Mouse (Mus musculus) yolk sac, embryonic 10.5 days (tissue): Measurements from ENCODE around the gene Ccdc85c.

ENCODE experiments used
- DNase-seq: peaks from one replicate; pipeline ENCODE4 v3.0.0-alpha.2; 2017; ENCODE audit warnings: low spot score

Ccdc85c gene

DNA sequence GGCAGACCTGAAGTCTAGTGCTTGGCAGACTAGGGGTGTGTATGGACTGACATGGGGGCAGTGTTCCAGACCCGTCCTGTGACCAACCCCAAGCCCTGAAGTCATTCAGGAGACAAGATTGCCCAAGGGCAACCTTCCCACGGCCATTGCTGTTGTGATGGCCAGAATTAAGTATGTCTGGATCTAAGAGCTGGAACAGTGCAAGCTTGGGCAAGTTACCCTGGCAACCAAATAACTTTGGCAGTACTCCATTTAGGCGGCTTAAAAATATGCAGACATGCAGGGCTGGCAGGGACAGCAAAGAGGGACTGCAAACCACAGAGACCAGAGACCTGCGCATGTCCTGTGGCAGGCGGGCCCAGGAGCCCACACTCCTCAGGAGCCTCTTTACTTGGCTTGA lies 35.8 kb downstream of the Ccdc85c start:
- DNase-seq, result no peak

DNA sequence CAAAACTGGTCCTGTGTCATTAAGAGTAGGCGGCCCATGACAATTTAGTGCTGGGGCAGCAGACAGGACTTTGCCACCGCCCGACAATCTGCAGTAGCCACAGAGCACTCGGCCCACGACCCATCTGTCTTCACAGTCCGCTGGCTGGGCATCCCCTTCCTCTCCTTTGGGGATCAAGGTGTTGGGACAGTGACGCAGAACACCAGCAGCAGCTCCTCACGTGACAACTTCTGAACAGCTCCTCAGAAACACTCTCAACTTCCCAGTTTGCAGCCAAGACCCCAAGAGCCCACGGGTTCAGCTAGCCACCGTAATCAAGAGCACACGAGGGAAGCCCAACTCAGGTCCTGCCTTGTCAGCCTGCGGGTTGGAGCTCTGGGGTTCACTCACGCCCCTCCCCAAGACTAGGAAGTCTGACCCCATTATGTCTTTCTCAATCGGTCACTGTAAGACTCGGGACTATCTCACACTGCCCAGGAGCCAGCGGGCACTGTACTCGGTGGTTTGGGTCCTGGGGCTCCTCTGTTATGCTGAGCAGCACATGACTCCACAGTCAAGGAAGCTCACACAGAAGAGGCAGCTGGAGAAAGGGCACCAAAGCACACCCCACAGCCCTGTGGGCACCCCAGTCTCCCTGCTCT lies 36.7 kb downstream of the Ccdc85c start:
- DNase-seq, result no peak

DNA sequence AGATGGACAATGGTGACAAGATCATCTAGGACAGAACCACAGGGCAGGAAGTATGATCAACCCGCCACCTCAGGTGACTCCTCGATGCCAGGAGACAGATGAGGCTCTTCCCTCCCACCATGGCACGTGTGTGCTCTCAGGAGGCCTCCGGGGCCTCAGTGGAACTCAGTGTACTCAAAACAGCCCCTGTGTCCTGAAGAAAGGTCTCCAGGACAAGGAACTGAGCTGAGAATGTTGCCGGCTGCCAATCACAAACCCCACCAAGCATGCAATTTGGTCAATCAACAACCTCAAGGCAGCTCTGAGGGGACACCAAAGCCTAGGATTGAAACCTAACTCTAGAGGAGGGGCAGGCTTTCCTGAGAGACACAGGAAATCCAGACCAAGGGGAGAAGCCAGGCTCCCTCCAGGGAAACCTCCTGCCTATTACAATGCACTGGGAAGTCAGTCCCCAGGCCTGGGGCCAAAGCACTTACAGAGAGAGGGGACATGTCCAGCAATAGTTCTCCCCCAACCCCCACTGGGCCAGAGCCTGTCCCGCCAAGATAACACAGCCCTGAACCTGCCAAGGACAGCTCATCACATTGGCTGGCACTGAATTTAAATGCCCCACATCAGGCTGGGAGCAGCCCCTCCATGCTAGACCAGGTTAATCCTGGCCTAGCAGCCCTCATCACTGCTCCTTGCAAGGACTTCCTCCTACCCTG lies 37.8 kb downstream of the Ccdc85c start:
- no peak for DNase-seq

DNA sequence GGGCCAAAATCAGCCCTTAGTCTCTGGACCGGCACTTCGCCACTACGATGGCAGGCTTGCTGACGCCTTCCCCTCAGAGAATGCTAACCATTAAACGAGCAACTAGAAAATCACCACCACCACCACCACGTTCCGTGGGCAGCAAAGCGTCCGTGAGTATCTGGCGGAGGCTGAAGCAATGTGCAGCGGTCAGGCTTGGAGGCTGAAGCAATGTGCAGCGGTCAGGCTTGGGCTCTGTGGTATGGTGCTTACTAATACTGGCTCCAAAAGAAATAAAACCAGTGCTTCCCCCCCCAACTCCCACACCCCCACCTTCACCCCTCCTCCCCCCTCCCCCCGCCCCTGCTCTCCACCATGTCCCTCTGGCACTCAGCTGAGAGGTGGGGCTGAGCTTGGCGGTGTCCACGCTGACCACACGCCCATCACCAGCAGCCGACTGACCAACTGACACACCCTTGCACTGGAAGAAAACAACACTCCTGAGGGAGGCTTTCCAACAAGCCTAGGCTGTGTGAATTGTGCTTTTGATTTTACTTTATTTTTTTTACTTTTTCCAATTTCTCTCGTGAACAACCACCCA lies 39.2 kb downstream of the Ccdc85c start:
- no peak for DNase-seq

DNA sequence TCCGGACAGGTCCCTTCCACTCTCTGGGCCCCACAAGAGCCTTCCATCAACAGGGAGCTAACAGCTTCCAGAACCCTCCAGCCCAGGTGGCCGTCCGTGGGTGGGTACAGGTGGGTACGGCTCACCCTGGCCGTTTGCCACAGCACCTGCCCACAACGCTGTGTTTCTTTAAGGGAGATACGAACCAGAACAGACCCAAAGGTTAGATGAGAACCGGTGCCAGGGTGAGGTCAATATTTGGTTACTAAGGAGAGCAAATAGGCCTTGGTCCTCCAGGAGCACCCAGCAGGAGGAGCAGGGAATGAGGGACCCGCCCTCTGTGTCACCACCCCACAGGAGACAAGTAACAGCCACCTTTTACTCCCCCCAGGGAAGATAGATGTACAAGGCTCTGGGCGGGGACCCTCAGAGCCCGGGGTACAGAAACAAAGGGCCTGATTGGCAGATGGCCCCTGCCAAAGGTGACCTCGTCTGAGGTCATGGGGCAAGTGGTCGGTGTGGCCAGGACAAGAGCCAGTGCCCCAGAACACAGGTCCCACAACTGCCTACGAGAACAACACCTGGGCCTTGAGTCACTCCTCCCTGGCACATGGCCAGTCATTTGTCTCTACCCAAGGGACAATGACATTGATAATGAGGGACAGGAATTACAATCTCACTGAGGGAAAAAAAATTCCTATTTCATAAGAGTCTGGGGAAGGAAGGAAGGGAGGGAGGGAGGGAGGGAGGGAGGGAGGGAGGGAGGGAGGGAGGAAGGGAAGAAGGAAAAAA lies 40.2 kb downstream of the Ccdc85c start:
- DNase-seq, result no peak

DNA sequence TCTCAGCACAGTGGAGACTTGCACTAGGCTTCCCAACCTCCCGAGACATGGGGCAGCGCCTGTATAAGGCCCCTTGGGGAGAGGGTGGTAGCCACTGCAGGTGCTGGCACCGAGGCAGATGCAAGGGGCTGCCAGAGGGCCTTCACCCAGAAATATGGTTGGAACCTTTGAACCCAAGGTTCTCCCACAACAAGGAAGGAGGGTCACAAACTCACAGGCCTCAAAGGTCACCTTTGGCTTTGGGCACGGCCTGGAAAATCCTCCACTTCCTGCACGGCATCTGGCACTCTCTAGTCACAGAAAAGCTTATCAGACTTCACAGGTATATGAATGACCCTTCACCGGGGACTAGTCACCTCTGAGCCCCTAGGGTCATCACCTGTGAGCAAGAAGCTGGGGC lies 41.5 kb downstream of the Ccdc85c start:
- no peak for DNase-seq

DNA sequence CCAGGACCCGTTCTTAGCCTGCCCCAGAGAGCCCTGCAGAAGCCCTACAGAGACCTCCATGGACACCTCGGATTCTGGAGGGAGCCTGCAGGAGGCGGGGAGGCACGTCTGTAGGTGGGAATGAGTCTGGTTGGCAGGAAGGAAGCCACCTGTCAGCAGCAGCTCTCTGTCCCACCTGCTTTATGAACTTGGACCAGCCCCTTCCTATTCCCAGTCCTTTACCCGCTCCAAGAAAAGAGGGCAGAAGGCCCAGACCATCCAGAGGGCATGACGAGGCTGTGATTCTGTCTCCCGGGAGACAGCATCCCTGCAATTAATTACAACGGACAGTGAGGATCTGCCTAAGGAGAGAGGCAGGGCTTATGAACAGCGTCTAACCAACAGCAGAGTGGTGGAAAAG lies 43.3 kb downstream of the Ccdc85c start:
- no peak for DNase-seq

DNA sequence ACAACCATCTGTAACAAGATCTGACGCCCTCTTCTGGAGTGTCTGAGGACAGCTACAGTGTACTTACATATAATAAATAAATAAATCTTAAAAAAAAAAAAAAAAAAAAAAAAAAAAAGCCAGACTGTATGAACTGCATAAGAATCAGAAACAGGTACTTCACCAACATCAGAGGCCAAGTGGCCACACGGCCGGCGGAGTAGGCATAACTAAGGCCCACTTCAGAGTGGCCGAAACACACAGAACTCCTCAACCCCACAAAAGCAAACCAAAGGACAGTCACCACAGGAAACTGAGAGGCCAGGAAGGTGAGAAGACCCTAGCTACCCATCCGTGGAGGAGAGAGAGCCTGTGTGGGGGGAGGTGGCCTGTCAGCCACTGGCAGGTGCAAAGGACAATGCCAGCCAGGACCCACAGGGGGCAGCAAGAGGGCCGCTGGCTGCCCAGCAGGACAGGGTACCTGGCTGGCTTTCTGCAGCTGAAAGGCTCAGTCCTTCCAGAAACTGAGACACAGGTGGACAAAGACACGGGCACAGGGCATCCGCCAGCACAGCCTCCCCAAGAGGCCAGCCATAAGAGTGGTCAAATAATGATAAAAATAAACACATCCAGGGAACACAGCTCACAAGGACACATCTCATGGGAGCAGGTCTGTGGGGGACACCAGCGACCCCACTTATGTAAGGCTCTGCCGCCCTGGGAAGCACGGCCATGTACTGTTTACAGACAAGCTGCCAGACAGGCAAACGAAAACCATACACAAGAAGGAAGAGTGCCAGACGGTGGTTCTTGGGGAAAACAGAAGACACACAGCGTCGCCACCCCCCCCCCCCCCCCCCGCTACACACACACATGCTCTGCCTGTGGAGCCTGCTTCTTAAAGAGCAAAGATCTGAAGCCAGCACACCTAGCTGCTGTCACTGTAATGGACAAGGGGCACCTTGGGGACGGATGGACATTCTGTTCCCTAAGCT lies 44.1 kb downstream of the Ccdc85c start:
- DNase-seq, result no peak

DNA sequence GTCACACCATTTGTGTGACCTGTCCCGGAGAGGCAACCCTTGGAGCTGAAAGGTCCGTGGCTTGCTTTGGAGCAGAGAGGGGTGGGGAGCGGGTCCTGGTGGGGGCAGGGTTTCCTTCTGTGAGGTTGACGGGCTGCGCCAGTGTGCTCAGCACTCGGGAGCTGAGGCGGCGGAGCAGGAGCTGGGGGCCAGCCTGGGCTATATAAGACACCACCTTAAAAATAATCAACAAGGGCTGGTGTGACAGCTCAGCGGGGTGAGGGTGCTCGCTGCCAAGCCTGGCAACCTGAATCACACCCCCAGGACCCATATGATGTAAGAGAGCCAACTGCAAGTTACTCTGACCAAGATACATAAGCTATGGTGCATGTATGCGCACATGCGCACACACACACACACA lies 45.1 kb downstream of the Ccdc85c start:
- no peak for DNase-seq

DNA sequence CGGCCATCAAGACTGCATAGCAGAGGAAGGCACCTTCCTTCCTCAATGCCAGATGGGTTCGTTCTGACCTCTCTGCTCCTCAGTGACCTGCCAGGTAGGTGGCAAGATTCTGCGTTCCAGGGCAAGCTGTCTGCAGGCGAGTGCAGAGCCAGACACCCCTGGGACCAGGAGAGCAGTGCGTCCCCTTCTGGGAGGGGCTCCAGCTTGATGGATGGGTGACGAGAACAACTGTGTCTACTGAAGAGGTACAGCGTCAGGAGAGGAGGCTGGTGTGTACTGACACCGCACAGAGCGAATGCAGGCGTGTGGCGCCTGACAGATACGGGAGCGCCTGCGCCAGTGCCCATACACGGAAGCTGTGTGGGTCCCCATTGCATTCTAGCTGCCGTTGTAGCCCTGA lies 47.7 kb downstream of the Ccdc85c start:
- DNase-seq, result no peak

DNA sequence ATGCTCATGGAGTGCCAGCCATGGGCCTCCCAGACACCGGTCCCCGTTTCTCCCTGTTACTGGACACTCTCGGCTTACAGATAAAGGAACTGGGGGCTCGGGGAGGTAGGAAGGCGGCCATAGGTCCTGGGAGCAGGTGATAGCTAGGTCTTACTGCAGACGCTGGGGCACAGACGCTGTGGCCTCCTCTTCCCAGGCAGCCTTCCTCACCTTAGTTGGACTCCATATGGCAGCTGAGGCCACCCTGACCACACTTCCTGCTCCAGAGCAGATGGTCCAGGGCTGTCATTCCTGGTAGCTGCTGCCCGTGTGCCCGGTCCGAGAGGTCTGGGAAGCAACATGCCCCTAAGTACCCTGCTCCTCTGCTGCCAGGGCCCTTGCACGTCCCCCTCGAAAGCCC lies 48.3 kb downstream of the Ccdc85c start:
- DNase-seq, result no peak

DNA sequence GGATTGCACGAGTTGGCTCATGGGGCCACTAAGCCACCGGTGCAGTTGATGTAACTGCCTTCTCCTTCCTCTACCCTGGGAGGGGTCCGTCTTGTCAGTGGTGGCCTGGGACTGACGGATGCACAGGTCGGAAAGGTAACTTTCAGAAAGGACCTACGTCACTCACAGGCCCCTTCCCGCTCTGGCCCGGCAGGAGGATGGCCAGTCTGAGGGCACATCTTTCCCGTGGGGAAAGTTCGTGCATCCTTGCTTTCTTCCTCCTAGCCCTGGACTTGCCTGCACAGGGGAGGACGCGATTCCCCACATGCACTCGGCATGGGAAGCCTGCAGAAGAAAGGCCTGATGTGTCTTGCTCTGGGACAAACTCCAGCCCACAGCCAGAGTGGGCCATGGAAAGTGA lies 49.0 kb downstream of the Ccdc85c start:
- no peak for DNase-seq

DNA sequence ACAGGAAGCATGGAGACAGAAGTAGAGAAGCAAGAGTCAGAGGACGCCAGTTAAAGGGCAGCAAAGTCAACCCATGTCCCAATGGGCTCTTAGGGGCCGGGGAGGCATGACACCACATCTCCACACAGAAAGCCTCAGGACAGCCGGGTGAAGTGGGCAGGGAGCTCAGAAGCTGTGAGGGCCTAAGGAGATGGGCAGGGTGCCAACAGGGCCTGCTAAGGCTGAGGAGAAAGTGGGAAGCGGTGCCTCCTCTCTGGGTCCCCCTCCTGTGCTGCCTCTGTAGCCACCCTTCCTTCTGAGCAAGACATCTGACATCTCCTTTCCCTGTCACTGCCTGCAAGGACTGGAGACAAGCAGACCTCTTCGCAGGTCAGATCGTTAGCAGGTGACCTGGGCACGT lies 49.4 kb downstream of the Ccdc85c start:
- no peak for DNase-seq

DNA sequence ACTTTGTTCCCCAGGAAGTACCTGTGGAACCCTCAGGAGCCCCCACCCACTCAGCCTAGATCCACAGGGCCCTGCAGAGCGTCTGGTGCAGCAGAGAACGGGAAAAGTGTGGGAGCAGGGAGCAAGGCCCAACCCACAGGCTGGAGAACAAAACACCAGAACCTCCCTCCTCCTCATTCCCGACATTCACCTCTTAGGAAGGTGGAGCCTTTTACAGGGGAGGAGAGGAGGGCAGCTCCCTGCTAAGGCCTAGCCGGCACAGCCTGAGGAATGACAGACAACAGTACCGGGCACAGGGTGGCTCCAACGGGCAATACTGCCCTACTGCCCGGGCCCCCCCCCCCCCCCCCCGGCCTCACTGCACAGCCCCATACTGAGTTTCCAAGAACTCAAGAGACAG lies 51.9 kb downstream of the Ccdc85c start:
- DNase-seq, result no peak

DNA sequence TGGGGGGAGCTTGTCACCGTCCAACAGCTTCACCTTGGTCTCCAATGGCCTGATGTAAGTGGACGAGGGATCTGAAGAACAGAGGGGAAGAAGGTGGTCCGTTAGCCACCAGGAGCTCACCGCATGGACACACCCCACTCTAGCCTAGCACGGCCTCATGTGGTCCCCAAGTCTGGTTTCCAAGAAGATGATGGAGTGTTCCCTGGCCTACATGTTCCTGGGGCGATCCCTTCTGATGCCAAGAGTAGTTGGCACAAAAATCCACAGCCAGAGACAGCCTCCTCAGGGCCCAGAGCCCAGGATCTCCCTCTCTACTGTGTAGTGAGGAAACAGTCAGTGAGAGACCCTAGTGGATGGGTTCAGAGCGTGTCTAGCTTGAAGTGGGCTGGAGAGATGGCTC lies 53.5 kb downstream of the Ccdc85c start:
- no peak for DNase-seq

DNA sequence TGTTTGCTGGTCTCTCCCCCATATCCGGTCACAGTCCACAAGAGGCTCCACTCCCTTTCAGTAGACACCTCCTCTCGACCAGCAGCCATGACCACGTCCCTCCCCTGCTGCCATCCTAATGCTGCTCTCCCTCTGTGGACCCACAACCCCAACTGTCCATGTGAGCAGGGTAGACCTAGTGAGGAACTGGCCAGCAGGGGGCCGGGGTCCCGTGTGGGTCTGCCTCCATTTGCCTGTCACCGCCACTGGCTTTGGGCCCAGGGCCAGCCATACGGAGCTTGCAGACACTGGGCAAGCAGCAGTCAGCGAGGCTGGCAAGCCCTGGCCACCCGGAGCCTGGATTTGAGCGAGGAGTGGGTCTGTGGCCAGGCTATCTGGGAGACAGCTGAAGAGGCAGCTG lies 54.0 kb downstream of the Ccdc85c start:
- DNase-seq, result no peak

DNA sequence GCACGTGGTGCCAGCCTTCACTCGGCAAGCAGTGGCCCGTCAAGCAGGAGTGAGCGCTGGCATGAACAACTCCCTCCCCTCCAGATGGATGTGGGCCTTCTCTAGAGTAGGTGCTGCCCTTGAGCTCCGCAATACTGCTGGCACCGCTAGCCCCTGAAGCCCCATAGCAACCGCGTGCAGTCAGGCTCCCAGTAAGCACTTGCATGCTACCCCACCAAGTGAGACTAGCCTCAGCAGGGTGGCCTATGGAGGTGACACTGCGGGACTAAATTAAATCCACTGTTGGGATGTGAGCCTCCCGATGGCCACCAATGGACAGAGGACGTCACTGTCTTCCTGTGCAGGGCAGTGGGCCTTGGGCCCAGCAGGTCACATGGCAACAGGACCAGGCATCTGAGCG lies 54.6 kb downstream of the Ccdc85c start:
- DNase-seq, result no peak

DNA sequence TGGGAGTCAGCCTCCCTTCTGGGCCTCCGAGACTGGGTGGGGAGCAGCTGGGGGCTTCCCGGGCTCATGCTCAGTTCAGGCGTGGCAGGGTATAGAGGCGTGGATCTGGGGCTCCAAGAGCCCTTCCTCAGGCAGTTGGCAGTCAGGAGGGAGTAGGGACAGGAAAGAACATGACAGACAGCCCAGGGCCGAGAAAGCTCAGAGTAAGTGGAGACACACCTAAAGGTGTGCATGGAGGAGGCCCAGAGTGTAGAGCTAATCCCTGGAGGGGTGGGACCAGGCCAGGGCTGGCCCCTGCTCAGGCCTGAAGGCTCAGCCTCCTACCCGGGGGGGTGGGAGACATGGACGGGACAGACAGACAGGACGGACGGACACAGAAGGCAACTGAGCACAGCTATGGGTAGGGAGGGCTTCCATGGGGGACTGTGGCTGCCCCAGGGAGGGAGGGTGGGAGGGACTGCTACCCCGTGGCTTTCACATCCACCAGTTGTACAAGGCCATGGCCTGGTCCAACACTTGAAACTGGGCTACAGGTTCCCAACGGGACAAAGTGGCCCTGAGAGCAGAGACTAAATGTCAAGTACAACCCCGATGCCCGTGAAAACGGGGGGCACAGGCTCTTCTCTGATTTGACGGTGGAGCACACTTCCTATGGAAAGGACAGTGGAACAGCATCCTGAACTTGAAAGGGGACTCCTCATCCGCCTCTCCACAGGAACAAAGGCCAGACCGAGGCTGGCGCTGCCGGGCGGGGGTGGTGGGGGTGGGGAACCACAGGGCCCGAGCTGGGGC lies 55.2 kb downstream of the Ccdc85c start:
- no peak for DNase-seq

DNA sequence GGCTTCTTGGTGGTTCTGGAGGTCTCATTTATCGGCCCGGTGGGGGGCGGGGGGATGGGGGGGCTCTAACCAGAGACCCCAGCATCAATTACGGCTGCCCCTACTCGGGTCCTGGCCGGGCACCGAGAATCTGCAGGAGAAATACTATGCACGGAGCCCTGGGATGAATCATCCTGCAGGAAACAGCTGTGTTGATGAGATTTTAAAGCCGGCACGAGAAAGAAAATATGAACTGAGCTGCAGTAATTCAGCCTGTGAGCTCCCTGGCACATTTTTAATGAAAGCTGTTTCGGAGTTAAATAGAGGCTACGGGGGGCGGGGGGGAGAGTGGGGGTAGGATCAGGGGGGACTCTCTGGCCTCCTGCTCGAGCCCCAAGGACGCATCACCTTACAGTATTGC lies 56.1 kb downstream of the Ccdc85c start:
- DNase-seq, result no peak

DNA sequence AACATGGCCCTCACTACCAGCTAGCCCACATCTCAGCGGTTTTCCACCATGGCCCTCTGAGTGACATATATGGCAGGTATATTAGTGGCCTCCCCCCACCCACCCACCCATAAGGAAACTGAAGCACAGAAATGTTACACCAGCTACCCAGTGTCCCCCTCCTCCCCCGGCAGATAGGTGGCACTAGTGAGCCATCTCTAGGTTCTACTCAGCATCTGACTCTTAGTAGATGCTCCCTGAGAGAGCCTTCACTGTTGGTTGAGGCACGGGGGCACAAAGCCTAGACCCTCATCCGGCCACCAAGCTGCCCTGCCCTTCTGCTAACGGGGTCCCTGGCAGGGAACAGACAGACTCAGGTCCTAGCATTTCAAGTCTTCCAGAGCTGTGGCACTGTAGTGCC lies 57.7 kb downstream of the Ccdc85c start:
- no peak for DNase-seq
